Mouse (Mus musculus) neural tube, embryonic 14.5 days (tissue): Measurements from ENCODE around the gene Prtg. TPM values are rescaled to one million over a fixed set of nuclear protein-coding genes. Genes with fewer than 3 reads are reported as not detected.

Source experiments
- ATAC-seq: fragments of 200-750 bp; cut with Nextera tagmentation; 2 replicates; pipeline ENCODE4 v1.8.0; 2017; ENCODE audit warnings: low read depth, mild to moderate bottlenecking, moderate TSS enrichment, moderate library complexity
- H3K27ac ChIP-seq: fragments of 300-500 bp; sonication (generic); 2 replicates; pipeline ENCODE4 v1.5.1; 2014; ENCODE audit warnings: low read depth, mild to moderate bottlenecking, control low read depth, low read length, moderate library complexity, mixed read lengths
- H3K27me3 ChIP-seq: fragments of 300-500 bp; sonication (generic); 2 replicates; pipeline ENCODE4 v1.6.1; 2014; ENCODE audit warnings: low read length; ENCODE audit not compliant: control insufficient read depth, insufficient read depth
- H3K36me3 ChIP-seq: fragments of 300-500 bp; sonication (generic); 2 replicates; pipeline ENCODE4 v1.6.1; 2014; ENCODE audit warnings: low read length, mixed read lengths; ENCODE audit not compliant: control insufficient read depth, insufficient read depth
- H3K4me1 ChIP-seq: fragments of 300-500 bp; sonication (generic); 2 replicates; pipeline ENCODE4 v1.6.1; 2014; ENCODE audit warnings: low read length; ENCODE audit not compliant: control insufficient read depth, insufficient read depth
- H3K4me2 ChIP-seq: fragments of 300-500 bp; sonication (generic); 2 replicates; pipeline ENCODE4 v1.6.1; 2014; ENCODE audit warnings: mild to moderate bottlenecking, low read depth, low read length, control low read depth
- H3K4me3 ChIP-seq: fragments of 300-500 bp; sonication (generic); 2 replicates; pipeline ENCODE4 v1.5.1; 2014; ENCODE audit warnings: low read depth, low read length, control low read depth, mixed read lengths
- H3K9ac ChIP-seq: fragments of 300-500 bp; sonication (generic); replicated peaks from 2 replicates; pipeline ENCODE4 v1.6.1; 2014; ENCODE audit warnings: low read depth, mild to moderate bottlenecking, control low read depth, low read length, mixed read lengths
- H3K9me3 ChIP-seq: fragments of 300-500 bp; sonication (generic); 2 replicates; pipeline ENCODE4 v1.6.1; 2016; ENCODE audit warnings: low read length; ENCODE audit not compliant: control insufficient read depth
- WGBS: fragments of 180-500 bp; shearing (Covaris S2); extraction: QIAGEN DNeasy Blood & Tissue Kit; methylation state at CpG from one replicate; pipeline ENCODE4 v1.1.7; 2014; 5-methylcytosine and 5-hydroxymethylcytosine counted together
- polyA plus RNA-seq: library from polyadenylated mRNA; unstranded; fragments of >200 nt; fragmentation: Nextera tagmentation; extraction: Ambion mirVana; gene quantifications from 2 replicates; pipeline ENCODE4 v1.2.1, GENCODE M21; 2014

Prtg gene
- polyA plus RNA-seq, 1 experiment from 2014 or later: 0.43 TPM

DNA sequence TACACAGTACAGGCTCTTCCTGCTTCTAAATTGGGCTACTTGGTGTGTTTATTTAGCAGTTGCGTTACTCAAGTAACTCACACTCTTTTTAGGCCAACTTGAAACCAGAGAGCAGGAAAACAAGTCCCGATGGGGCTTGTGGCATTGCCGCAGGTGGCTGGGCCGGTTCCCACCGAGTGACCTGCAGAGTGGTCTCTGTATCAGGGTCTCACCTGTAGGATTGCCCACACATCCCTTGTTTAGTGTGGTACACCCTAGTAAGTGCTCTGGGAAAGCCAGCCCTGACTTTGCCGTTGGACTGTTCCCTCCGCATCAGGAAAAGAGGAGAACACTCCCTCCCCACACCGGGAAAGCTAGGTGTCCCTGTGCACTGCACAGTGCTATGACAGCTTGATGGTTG lies 95.4 kb downstream of the Prtg start:
- Histone ChIP-seq H3K36me3 (no peaks in the 10 kb centered on the region), H3K4me1 (no peaks in the 10 kb centered on the region), H3K27ac (no peak overlapping the region), H3K4me3 (no peak overlapping the region), H3K27me3 (no peaks in the 10 kb centered on the region), H3K9me3 (no peaks in the 10 kb centered on the region), H3K4me2 (no peak overlapping the region), H3K9ac (no peak overlapping the region)
- ATAC-seq: no peak
- WGBS: 91% methylated on average over 8 of the region's 8 CpGs

DNA sequence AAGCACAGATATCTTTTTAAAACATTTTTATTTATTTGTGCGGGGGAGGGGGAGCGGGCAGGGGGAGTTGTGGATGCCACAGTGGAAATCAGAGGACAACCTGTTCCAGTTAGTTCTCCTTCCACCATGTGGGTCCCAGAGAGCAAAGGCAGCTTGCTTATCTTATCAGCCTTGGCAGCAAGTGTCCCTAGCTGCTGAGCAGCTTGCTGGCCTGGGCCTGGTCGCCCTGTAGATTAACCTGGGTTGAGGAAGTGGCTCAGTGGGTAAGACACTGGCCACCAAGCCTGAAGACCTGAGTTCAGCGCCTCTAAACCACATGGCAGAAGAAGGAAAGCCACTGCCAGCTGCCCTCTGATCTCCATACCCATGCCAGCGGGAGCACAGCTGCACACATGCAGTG lies 95.9 kb downstream of the Prtg start:
- Histone ChIP-seq H3K27me3 (no peaks in the 10 kb centered on the region), H3K4me3 (no peak overlapping the region), H3K27ac (no peak overlapping the region), H3K9ac (no peak overlapping the region), H3K4me2 (no peak overlapping the region), H3K36me3 (no peaks in the 10 kb centered on the region), H3K4me1 (no peaks in the 10 kb centered on the region), H3K9me3 (no peaks in the 10 kb centered on the region)
- WGBS: 98% methylated on average over 5 of the region's 5 CpGs
- no peak for ATAC-seq

DNA sequence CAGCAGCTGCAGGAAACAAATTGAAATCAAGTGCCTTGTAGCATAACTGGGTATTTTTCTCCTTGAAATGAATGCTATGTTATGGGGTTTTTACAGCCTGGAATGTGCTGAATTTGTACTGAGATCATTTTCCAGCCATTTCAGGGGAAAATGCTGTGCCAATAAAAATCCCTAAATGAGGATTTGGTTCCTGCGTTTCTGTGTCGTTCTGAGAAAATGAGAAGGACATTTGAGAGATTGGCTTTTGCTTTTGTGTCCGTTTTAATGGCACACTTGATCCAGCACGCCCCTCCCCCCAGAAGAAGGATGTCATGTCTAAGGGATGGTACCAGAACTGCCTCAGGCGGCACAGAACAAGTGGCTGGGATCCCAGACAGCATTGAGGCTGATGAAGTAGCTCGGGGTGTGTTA lies 100.0 kb downstream of the Prtg start:
- Histone ChIP-seq H3K27me3 (no peaks in the 10 kb centered on the region), H3K36me3 (no peaks in the 10 kb centered on the region), H3K27ac (no peak overlapping the region), H3K9ac (no peak overlapping the region), H3K4me1 (no peaks in the 10 kb centered on the region), H3K4me2 (no peak overlapping the region), H3K4me3 (no peak overlapping the region), H3K9me3 (no peaks in the 10 kb centered on the region)
- 71% methylated on average over 6 of the region's 6 CpGs for WGBS
- ATAC-seq: no peak

DNA sequence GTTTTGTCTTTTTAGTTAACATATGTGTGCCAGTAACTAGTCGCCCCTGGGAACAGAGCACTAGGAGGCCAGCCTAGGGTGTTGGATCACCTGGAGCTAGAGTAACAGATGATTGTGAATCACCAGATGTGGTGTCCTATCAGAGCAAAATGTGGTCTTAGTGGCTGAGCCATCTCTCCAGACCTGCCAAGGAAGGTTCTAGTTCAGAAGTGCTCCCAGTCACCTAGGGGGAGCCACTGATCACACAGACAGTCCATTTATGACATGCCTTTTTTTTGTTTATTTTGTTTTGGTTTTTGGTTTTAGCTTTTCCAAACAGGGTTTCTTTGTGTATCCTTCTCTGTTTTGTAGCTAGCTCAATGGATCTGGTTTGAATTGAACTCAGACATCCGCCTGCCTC lies 104.7 kb downstream of the Prtg start:
- WGBS: 97% methylated on average over 2 of the region's 2 CpGs
- ATAC-seq: no peak
- Histone ChIP-seq H3K27me3 (no peaks in the 10 kb centered on the region), H3K4me3 (no peak overlapping the region), H3K4me1 (no peaks in the 10 kb centered on the region), H3K27ac (no peak overlapping the region), H3K9me3 (no peaks in the 10 kb centered on the region), H3K36me3 (no peaks in the 10 kb centered on the region), H3K4me2 (no peak overlapping the region), H3K9ac (no peak overlapping the region)

DNA sequence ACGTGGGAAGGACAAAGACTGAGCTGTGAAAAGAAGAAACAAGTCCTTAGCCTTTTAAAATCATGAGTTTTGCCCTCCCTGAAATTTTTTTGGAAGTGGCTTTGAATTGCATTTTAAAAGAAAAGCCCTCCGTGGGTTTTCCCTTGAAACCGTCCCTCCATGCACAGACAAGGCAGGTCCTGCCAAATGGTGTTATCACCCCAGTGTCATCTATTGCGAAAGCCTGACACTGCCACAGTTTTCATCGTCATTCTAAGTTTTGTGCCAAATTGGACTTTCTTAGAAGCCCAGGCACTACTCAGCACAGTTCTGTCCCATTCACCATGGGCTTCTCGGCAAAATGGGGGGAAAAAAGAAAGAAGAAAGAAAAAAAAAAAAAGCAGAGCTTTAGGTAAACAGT lies 106.9 kb downstream of the Prtg start:
- H3K27me3 ChIP-seq: no peaks in the 10 kb centered on the region
- H3K27ac ChIP-seq: no peak overlapping the region
- no peak overlapping the region for H3K9ac ChIP-seq
- no peak overlapping the region for H3K4me2 ChIP-seq
- ATAC-seq: no peak
- WGBS: 74% methylated on average over 6 of the region's 6 CpGs
- H3K4me1 ChIP-seq: no peaks in the 10 kb centered on the region
- H3K4me3 ChIP-seq: no peak overlapping the region
- no peaks in the 10 kb centered on the region for H3K36me3 ChIP-seq
- no peaks in the 10 kb centered on the region for H3K9me3 ChIP-seq

- no peaks in the 10 kb centered on the region for H3K36me3 ChIP-seq
- no peak for ATAC-seq
- no peaks in the 10 kb centered on the region for H3K27me3 ChIP-seq
- no peaks in the 10 kb centered on the region for H3K4me1 ChIP-seq
- H3K9me3 ChIP-seq: no peaks in the 10 kb centered on the region
- H3K4me2 ChIP-seq: no peak overlapping the region
- no peak overlapping the region for H3K27ac ChIP-seq
- no peak overlapping the region for H3K4me3 ChIP-seq
- WGBS: 75% methylated on average over 7 of the region's 7 CpGs
- H3K9ac ChIP-seq: no peak overlapping the region
Observed at GRCm38 (mm10) chr9:72915728-72916127, 109.1 kb downstream of the Prtg start.

- no peak for ATAC-seq
- Histone ChIP-seq H3K4me2 (no peak overlapping the region), H3K4me3 (no peak overlapping the region), H3K9ac (no peak overlapping the region), H3K4me1 (peaks cover 14% of the 10 kb centered on the region; the same call in 1 of the 2 replicates), H3K36me3 (no peaks in the 10 kb centered on the region), H3K27ac (no peak overlapping the region), H3K27me3 (no peaks in the 10 kb centered on the region), H3K9me3 (no peaks in the 10 kb centered on the region)
- WGBS: 73% methylated on average over 3 of the region's 3 CpGs
Observed at GRCm38 (mm10) chr9:72923068-72923467, 116.4 kb downstream of the Prtg start.

DNA sequence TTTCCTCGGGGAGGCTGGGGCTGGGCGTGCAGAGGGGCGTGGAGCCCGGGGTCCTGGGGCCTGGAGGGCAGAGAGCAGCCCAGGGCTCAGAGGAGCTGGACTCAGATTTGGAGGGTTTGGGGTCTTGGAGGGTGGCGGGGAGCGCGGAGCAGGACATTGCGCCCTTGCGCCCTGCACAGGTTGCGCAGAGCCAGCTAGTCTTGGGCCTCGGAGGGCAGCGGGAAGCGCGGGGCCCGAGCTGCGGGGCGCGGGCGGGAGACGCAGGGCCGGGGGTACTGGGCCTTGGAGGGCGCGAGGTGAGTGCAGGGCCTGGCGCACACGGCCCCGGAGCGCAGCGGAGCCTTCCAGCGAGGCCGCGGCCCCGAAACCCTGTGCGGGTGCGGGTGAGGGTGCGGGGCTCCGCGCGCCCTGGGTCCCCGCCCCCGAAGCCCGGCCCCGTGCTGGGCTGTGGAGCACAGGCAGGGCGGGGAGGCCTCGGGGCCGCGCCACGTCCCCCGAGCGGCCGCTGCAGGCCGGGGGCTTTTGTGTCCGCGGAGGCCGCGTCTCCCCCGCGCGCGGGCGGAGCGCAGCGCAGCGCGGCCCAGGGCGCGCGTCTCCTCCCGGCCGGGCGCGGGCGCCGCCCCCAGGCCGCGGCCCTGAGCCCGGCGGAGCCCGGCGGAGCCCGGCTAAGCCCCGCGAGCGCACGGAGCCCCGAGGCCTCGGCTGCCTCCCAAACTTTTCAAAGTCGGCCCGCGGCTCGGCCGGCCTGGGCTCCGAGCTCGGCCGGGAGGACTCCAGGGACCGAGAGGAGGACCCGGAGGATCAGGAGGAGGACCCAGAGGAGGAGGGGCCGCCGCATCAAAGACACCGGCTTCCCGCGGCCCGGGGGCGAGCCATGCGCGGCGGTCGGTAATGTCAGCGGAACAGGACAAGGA lies 118.6 kb downstream of the Prtg start, which contains the start of gene Pygo1:
Gene Pygo1 (plus strand): TSS at position 625 of the 914 bp plus-strand sequence.
- Histone ChIP-seq H3K4me2 (peak within 1 kb of the TSS; percentile 94), H3K36me3 (no peaks in the 10 kb centered on the region), H3K9ac (peak within 1 kb of the TSS; percentile 93), H3K9me3 (no peaks in the 10 kb centered on the region), H3K4me3 (peak within 1 kb of the TSS; percentile 82), H3K27ac (peak within 1 kb of the TSS; percentile 78), H3K27me3 (no peaks in the 10 kb centered on the region), H3K4me1 (peaks cover 14% of the 10 kb centered on the region; the same call in 1 of the 2 replicates)
- ATAC-seq: peak; percentile 87
- WGBS: under 1% methylated on average over 68 of the region's 108 CpGs

- Histone ChIP-seq H3K9me3 (no peaks in the 10 kb centered on the region), H3K36me3 (no peaks in the 10 kb centered on the region), H3K27me3 (no peaks in the 10 kb centered on the region), H3K4me3 (peak overlapping the region; percentile 82), H3K27ac (peak overlapping the region; percentile 78), H3K9ac (peak overlapping the region; percentile 93), H3K4me1 (peaks cover 14% of the 10 kb centered on the region; the same call in 1 of the 2 replicates), H3K4me2 (peak overlapping the region; percentile 94)
- 1% methylated on average over 20 of the region's 20 CpGs for WGBS
- ATAC-seq: peak; percentile 83
Observed at GRCm38 (mm10) chr9:72925935-72926258, 119.2 kb downstream of the Prtg start.
